Mouse (Mus musculus) neural tube, embryonic 12.5 days (tissue): ENCODE measurements around the gene Gm44502. TPM values are rescaled to one million over a fixed set of nuclear protein-coding genes. Genes with fewer than 3 reads are reported as not detected.
"Not testable (repeated sequence)": the region's sequence is repeated elsewhere in the genome, so short reads cannot be mapped to it uniquely, and the experiment has no call there.

ENCODE experiments used
- ATAC-seq: fragments of 200-750 bp; cut with Nextera tagmentation; 2 replicates; pipeline ENCODE4 v1.8.0; 2017; ENCODE audit warnings: low read depth, mild to moderate bottlenecking, moderate TSS enrichment, moderate library complexity; ENCODE audit not compliant: low FRiP score
- H3K27ac ChIP-seq: fragments of 300-500 bp; sonication (generic); 2 replicates; pipeline ENCODE4 v1.5.1; 2016
- H3K27me3 ChIP-seq: fragments of 300-500 bp; sonication (generic); replicated peaks from 2 replicates; pipeline ENCODE4 v1.6.1; 2016; ENCODE audit warnings: mild to moderate bottlenecking
- H3K36me3 ChIP-seq: fragments of 300-500 bp; sonication (generic); 2 replicates; pipeline ENCODE4 v1.6.1; 2016; ENCODE audit warnings: mild to moderate bottlenecking
- H3K4me1 ChIP-seq: fragments of 300-500 bp; sonication (generic); 2 replicates; pipeline ENCODE4 v1.6.1; 2016
- H3K4me2 ChIP-seq: fragments of 300-500 bp; sonication (generic); replicated peaks from 2 replicates; pipeline ENCODE4 v1.6.1; 2016; ENCODE audit warnings: mild to moderate bottlenecking
- H3K4me3 ChIP-seq: fragments of 300-500 bp; sonication (generic); 2 replicates; pipeline ENCODE4 v1.5.1; 2016
- H3K9ac ChIP-seq: fragments of 300-500 bp; sonication (generic); 2 replicates; pipeline ENCODE4 v1.6.1; 2016; ENCODE audit warnings: mild to moderate bottlenecking
- H3K9me3 ChIP-seq: fragments of 300-500 bp; sonication (generic); 2 replicates; pipeline ENCODE4 v1.6.1; 2016; ENCODE audit warnings: mild to moderate bottlenecking
- WGBS: fragments of 180-500 bp; shearing (Covaris S2); methylation state at CpG from one replicate; pipeline ENCODE4 v1.1.7; 2016; 5-methylcytosine and 5-hydroxymethylcytosine counted together
- polyA plus RNA-seq: library from polyadenylated mRNA; unstranded; fragments of >200 nt; fragmentation: Nextera tagmentation; extraction: Ambion mirVana; gene quantifications from 2 replicates; pipeline ENCODE4 v1.2.1, GENCODE M21; 2016

Gm44502 gene
- polyA plus RNA-seq, 1 experiment from 2014 or later: not detected

- WGBS: 4% methylated on average over 24 of the region's 24 CpGs
- Histone ChIP-seq H3K4me3 (peak overlapping the region; percentile 74), H3K4me1 (peaks cover 21% of the 10 kb centered on the region), H3K9ac (peak overlapping the region; percentile 77), H3K27ac (peak overlapping the region; percentile 62; the same call in 1 of the 2 replicates), H3K9me3 (no peaks in the 10 kb centered on the region), H3K27me3 (peaks cover 6% of the 10 kb centered on the region), H3K36me3 (peaks cover 20% of the 10 kb centered on the region), H3K4me2 (peak overlapping the region; percentile 82)
- ATAC-seq: peak; percentile 63
Observed at GRCm38 (mm10) chr15:89452906-89453864, 23.7 kb upstream of the Gm44502 start.

GRCm38 (mm10) chr15:89442486-89443070, 13.1 kb upstream of the Gm44502 start:
- no peak overlapping the region for H3K9ac ChIP-seq
- no peaks in the 10 kb centered on the region for H3K27me3 ChIP-seq
- H3K4me1 ChIP-seq: no peaks in the 10 kb centered on the region
- WGBS: 42% methylated on average over 8 of the region's 8 CpGs
- no peaks in the 10 kb centered on the region for H3K9me3 ChIP-seq
- H3K4me3 ChIP-seq: no peak overlapping the region
- no peak overlapping the region for H3K4me2 ChIP-seq
- ATAC-seq: no peak
- H3K36me3 ChIP-seq: no peaks in the 10 kb centered on the region
- no peak overlapping the region for H3K27ac ChIP-seq

- Histone ChIP-seq H3K27ac (no peak overlapping the region), H3K9ac (no peak overlapping the region), H3K36me3 (no peaks in the 10 kb centered on the region), H3K9me3 (no peaks in the 10 kb centered on the region), H3K4me2 (no peak overlapping the region), H3K4me1 (no peaks in the 10 kb centered on the region), H3K27me3 (no peaks in the 10 kb centered on the region), H3K4me3 (no peak overlapping the region)
- ATAC-seq: no peak
- 89% methylated on average over 5 of the region's 5 CpGs for WGBS
Observed at GRCm38 (mm10) chr15:89435878-89436277, 6.4 kb upstream of the Gm44502 start.

GRCm38 (mm10) chr15:89434136-89434535, 4.6 kb upstream of the Gm44502 start:
- H3K36me3 ChIP-seq: no peaks in the 10 kb centered on the region
- no peak for ATAC-seq
- no peak overlapping the region for H3K4me2 ChIP-seq
- no peak overlapping the region for H3K4me3 ChIP-seq
- no peaks in the 10 kb centered on the region for H3K9me3 ChIP-seq
- no peak overlapping the region for H3K27ac ChIP-seq
- 0 out of 2 replicates have a peak, but pooled peaks cover 3% of the 10 kb centered on the region for H3K4me1 ChIP-seq
- 78% methylated on average over 3 of the region's 3 CpGs for WGBS
- H3K27me3 ChIP-seq: no peaks in the 10 kb centered on the region
- H3K9ac ChIP-seq: no peak overlapping the region

- ATAC-seq: no peak
- Histone ChIP-seq H3K36me3 (no peaks in the 10 kb centered on the region), H3K4me1 (peaks cover 12% of the 10 kb centered on the region; the same call in 1 of the 2 replicates), H3K27me3 (no peaks in the 10 kb centered on the region), H3K9ac (no peak overlapping the region), H3K27ac (no peak overlapping the region), H3K4me2 (no peak overlapping the region), H3K9me3 (no peaks in the 10 kb centered on the region), H3K4me3 (no peak overlapping the region)
- WGBS: 82% methylated on average over 4 of the region's 4 CpGs
Observed at GRCm38 (mm10) chr15:89432946-89433345, 3.5 kb upstream of the Gm44502 start.

GRCm38 (mm10) chr15:89431806-89432205, 2.3 kb upstream of the Gm44502 start:
- Histone ChIP-seq H3K4me1 (peaks cover 12% of the 10 kb centered on the region; the same call in 1 of the 2 replicates), H3K9ac (no peak overlapping the region)
- 93% methylated on average over 6 of the region's 6 CpGs for WGBS

GRCm38 (mm10) chr15:89431271-89431670, 1.8 kb upstream of the Gm44502 start:
- WGBS: 89% methylated on average over 3 of the region's 3 CpGs
- Histone ChIP-seq H3K27me3 (no peaks in the 10 kb centered on the region), H3K36me3 (peaks cover 16% of the 10 kb centered on the region), H3K27ac (no peak overlapping the region), H3K4me1 (peaks cover 12% of the 10 kb centered on the region; the same call in 1 of the 2 replicates), H3K4me2 (no peak overlapping the region), H3K9ac (no peak overlapping the region), H3K4me3 (no peak overlapping the region), H3K9me3 (no peaks in the 10 kb centered on the region)
- ATAC-seq: no peak

More at GRCm38 (mm10) chr15:89431806-89432205, 2.3 kb upstream of the Gm44502 start:
- Histone ChIP-seq H3K27me3 (no peaks in the 10 kb centered on the region), H3K27ac (no peak overlapping the region), H3K9me3 (no peaks in the 10 kb centered on the region), H3K36me3 (peaks cover 11% of the 10 kb centered on the region), H3K4me3 (no peak overlapping the region), H3K4me2 (no peak overlapping the region)
- ATAC-seq: no peak

- Histone ChIP-seq H3K4me1 (peaks cover 12% of the 10 kb centered on the region; the same call in 1 of the 2 replicates), H3K36me3 (peaks cover 21% of the 10 kb centered on the region), H3K4me2 (peak overlapping the region; percentile 88; the same call in 1 of the 2 replicates)
- not testable (repeated sequence) for H3K9ac ChIP-seq, ATAC-seq, H3K4me3 ChIP-seq, H3K27me3 ChIP-seq, H3K27ac ChIP-seq, H3K9me3 ChIP-seq
- 83% methylated on average over 9 of the region's 9 CpGs for WGBS
Observed at GRCm38 (mm10) chr15:89430771-89431170, 1.3 kb upstream of the Gm44502 start.

GRCm38 (mm10) chr15:89430341-89430740, 845 bp upstream of the Gm44502 start:
- Histone ChIP-seq H3K36me3 (peaks cover 23% of the 10 kb centered on the region), H3K4me3 (peak overlapping the region; percentile 71), H3K9me3 (no peaks in the 10 kb centered on the region), H3K4me1 (peaks cover 12% of the 10 kb centered on the region; the same call in 1 of the 2 replicates), H3K27me3 (no peaks in the 10 kb centered on the region), H3K9ac (peak overlapping the region; percentile 73), H3K27ac (peak overlapping the region; percentile 94; the same call in 1 of the 2 replicates), H3K4me2 (peak overlapping the region; percentile 88)
- WGBS: 49% methylated on average over 6 of the region's 6 CpGs
- no peak for ATAC-seq

- Histone ChIP-seq H3K4me2 (peak overlapping the region; percentile 88), H3K9me3 (no peaks in the 10 kb centered on the region), H3K4me3 (peak overlapping the region; percentile 71), H3K27ac (0 out of 2 replicates have a peak overlapping the region, but pooled peaks have one; percentile 94), H3K9ac (peak overlapping the region; percentile 73), H3K27me3 (no peaks in the 10 kb centered on the region), H3K4me1 (peaks cover 12% of the 10 kb centered on the region; the same call in 1 of the 2 replicates), H3K36me3 (peaks cover 28% of the 10 kb centered on the region)
- ATAC-seq: peak; percentile 49
- 3% methylated on average over 22 of the region's 22 CpGs for WGBS
Observed at GRCm38 (mm10) chr15:89428821-89429351, 610 bp downstream of the Gm44502 start.

- Histone ChIP-seq H3K27me3 (no peaks in the 10 kb centered on the region), H3K4me3 (peak overlapping the region; percentile 71), H3K36me3 (peaks cover 29% of the 10 kb centered on the region), H3K27ac (no peak overlapping the region), H3K4me1 (peaks cover 12% of the 10 kb centered on the region; the same call in 1 of the 2 replicates), H3K9ac (peak overlapping the region; percentile 73), H3K9me3 (no peaks in the 10 kb centered on the region), H3K4me2 (peak overlapping the region; percentile 88)
- WGBS: 81% methylated on average over 19 of the region's 19 CpGs
- no peak for ATAC-seq
Observed at GRCm38 (mm10) chr15:89428136-89428790, 1.2 kb downstream of the Gm44502 start.
